Mouse (Mus musculus) kidney, embryonic 14.5 days (tissue): ENCODE results near the gene Dis3l2. TPM values are rescaled to one million over a fixed set of nuclear protein-coding genes. Genes with fewer than 3 reads are reported as not detected.
A peak's percentile ranks its signal among the peaks of the same experiment; 100 is the strongest.

ENCODE experiments used
- ATAC-seq: fragments of 200-750 bp; cut with Nextera tagmentation; 2 replicates; pipeline ENCODE4 v1.8.0; 2017; ENCODE audit warnings: moderate number of reproducible peaks, mild to moderate bottlenecking, moderate TSS enrichment, moderate library complexity; ENCODE audit not compliant: low FRiP score, low TSS enrichment
- H3K27ac ChIP-seq: fragments of 300-500 bp; sonication (generic); 2 replicates; pipeline ENCODE4 v1.5.1; 2014; ENCODE audit warnings: low read depth, mild to moderate bottlenecking, low read length, moderate library complexity, mixed read lengths
- H3K27me3 ChIP-seq: fragments of 300-500 bp; sonication (generic); 2 replicates; pipeline ENCODE4 v1.6.1; 2014; ENCODE audit warnings: mild to moderate bottlenecking, low read length; ENCODE audit not compliant: control insufficient read depth, insufficient read depth
- H3K36me3 ChIP-seq: fragments of 300-500 bp; sonication (generic); 2 replicates; pipeline ENCODE4 v1.6.1; 2014; ENCODE audit warnings: low read length, mixed read lengths; ENCODE audit not compliant: control insufficient read depth, insufficient read depth
- H3K4me1 ChIP-seq: fragments of 300-500 bp; sonication (generic); 2 replicates; pipeline ENCODE4 v1.6.1; 2014; ENCODE audit warnings: low read length, mixed read lengths; ENCODE audit not compliant: control insufficient read depth, insufficient read depth
- H3K4me2 ChIP-seq: fragments of 300-500 bp; sonication (generic); replicated peaks from 2 replicates; pipeline ENCODE4 v1.6.1; 2014; ENCODE audit warnings: low read depth, mild to moderate bottlenecking, low read length
- H3K4me3 ChIP-seq: fragments of 300-500 bp; sonication (generic); 2 replicates; pipeline ENCODE4 v1.5.1; 2014; ENCODE audit warnings: mild to moderate bottlenecking, low read length
- H3K9ac ChIP-seq: fragments of 300-500 bp; sonication (generic); 2 replicates; pipeline ENCODE4 v1.6.1; 2014; ENCODE audit warnings: low read depth, mild to moderate bottlenecking, low read length, moderate library complexity
- H3K9me3 ChIP-seq: fragments of 300-500 bp; sonication (generic); 2 replicates; pipeline ENCODE4 v1.6.1; 2016; ENCODE audit warnings: low read length; ENCODE audit not compliant: control insufficient read depth
- WGBS: fragments of 180-500 bp; shearing (Covaris S2); extraction: QIAGEN DNeasy Blood & Tissue Kit; methylation state at CpG from one replicate; pipeline ENCODE4 v1.1.7; 2014; 5-methylcytosine and 5-hydroxymethylcytosine counted together
- polyA plus RNA-seq: library from polyadenylated mRNA; unstranded; fragments of >200 nt; fragmentation: Nextera tagmentation; extraction: Ambion mirVana; gene quantifications from 2 replicates; pipeline ENCODE4 v1.2.1, GENCODE M21; 2014

Gene Dis3l2
- polyA plus RNA-seq, 1 experiment from 2014 or later: 32.1 TPM

- Histone ChIP-seq H3K4me3 (no peak overlapping the region), H3K4me1 (no peaks in the 10 kb centered on the region), H3K9ac (no peak overlapping the region), H3K27me3 (no peaks in the 10 kb centered on the region), H3K36me3 (no peaks in the 10 kb centered on the region), H3K27ac (no peak overlapping the region), H3K9me3 (no peaks in the 10 kb centered on the region), H3K4me2 (no peak overlapping the region)
- WGBS: 83% methylated on average over 3 of the region's 3 CpGs
- ATAC-seq: no peak
Observed at GRCm38 (mm10) chr1:87021584-87021983, 318.0 kb downstream of the Dis3l2 start.

GRCm38 (mm10) chr1:87023291-87024170 lies 319.9 kb downstream of the Dis3l2 start:
- Histone ChIP-seq H3K9ac (no peak overlapping the region), H3K27ac (no peak overlapping the region), H3K27me3 (no peaks in the 10 kb centered on the region), H3K9me3 (no peaks in the 10 kb centered on the region), H3K36me3 (no peaks in the 10 kb centered on the region), H3K4me2 (no peak overlapping the region), H3K4me3 (no peak overlapping the region), H3K4me1 (no peaks in the 10 kb centered on the region)
- WGBS: 92% methylated on average over 6 of the region's 6 CpGs
- ATAC-seq: no peak

- 100% methylated on average over 1 of the region's 1 CpGs for WGBS
- Histone ChIP-seq H3K4me2 (no peak overlapping the region), H3K9ac (no peak overlapping the region), H3K27me3 (no peaks in the 10 kb centered on the region), H3K36me3 (no peaks in the 10 kb centered on the region), H3K4me3 (no peak overlapping the region), H3K27ac (no peak overlapping the region), H3K9me3 (no peaks in the 10 kb centered on the region), H3K4me1 (no peaks in the 10 kb centered on the region)
- ATAC-seq: no peak
Observed at GRCm38 (mm10) chr1:87025021-87025420, 321.4 kb downstream of the Dis3l2 start.

GRCm38 (mm10) chr1:87028786-87029185 lies 325.2 kb downstream of the Dis3l2 start:
- H3K4me2 ChIP-seq: no peak overlapping the region
- 66% methylated on average over 2 of the region's 2 CpGs for WGBS
- no peaks in the 10 kb centered on the region for H3K9me3 ChIP-seq
- no peak overlapping the region for H3K4me3 ChIP-seq
- H3K27me3 ChIP-seq: no peaks in the 10 kb centered on the region
- no peak overlapping the region for H3K9ac ChIP-seq
- H3K27ac ChIP-seq: no peak overlapping the region
- no peaks in the 10 kb centered on the region for H3K36me3 ChIP-seq
- H3K4me1 ChIP-seq: 0 out of 2 replicates have a peak, but pooled peaks cover 5% of the 10 kb centered on the region
- no peak for ATAC-seq

GRCm38 (mm10) chr1:87030652-87031051 lies 327.0 kb downstream of the Dis3l2 start:
- no peak overlapping the region for H3K4me3 ChIP-seq
- H3K4me1 ChIP-seq: peaks cover 11% of the 10 kb centered on the region
- ATAC-seq: no peak
- no peak overlapping the region for H3K27ac ChIP-seq
- H3K9me3 ChIP-seq: no peaks in the 10 kb centered on the region
- no peaks in the 10 kb centered on the region for H3K27me3 ChIP-seq
- no peaks in the 10 kb centered on the region for H3K36me3 ChIP-seq
- WGBS: 61% methylated on average over 1 of the region's 1 CpGs
- H3K4me2 ChIP-seq: no peak overlapping the region
- no peak overlapping the region for H3K9ac ChIP-seq

- 49% methylated on average over 7 of the region's 7 CpGs for WGBS
- Histone ChIP-seq H3K9ac (no peak overlapping the region), H3K9me3 (no peaks in the 10 kb centered on the region), H3K4me2 (no peak overlapping the region), H3K36me3 (no peaks in the 10 kb centered on the region), H3K27ac (no peak overlapping the region), H3K27me3 (no peaks in the 10 kb centered on the region), H3K4me1 (peaks cover 29% of the 10 kb centered on the region), H3K4me3 (no peak overlapping the region)
- ATAC-seq: no peak
Observed at GRCm38 (mm10) chr1:87032466-87032865, 328.9 kb downstream of the Dis3l2 start.

- ATAC-seq: peak; percentile 66
- Histone ChIP-seq H3K4me3 (no peak overlapping the region), H3K27ac (peak overlapping the region; percentile 93), H3K36me3 (no peaks in the 10 kb centered on the region), H3K9me3 (no peaks in the 10 kb centered on the region), H3K27me3 (no peaks in the 10 kb centered on the region), H3K4me1 (peaks cover 37% of the 10 kb centered on the region), H3K4me2 (no peak overlapping the region), H3K9ac (peak overlapping the region; percentile 20; the same call in 1 of the 2 replicates)
- WGBS: 18% methylated on average over 4 of the region's 4 CpGs
Observed at GRCm38 (mm10) chr1:87035532-87036161, 332.0 kb downstream of the Dis3l2 start.

GRCm38 (mm10) chr1:87036334-87036733 lies 332.7 kb downstream of the Dis3l2 start:
- H3K9me3 ChIP-seq: no peaks in the 10 kb centered on the region
- no peak overlapping the region for H3K4me2 ChIP-seq
- ATAC-seq: peak; percentile 79
- peak overlapping the region; percentile 20; the same call in 1 of the 2 replicates for H3K9ac ChIP-seq
- H3K27ac ChIP-seq: peak overlapping the region; percentile 93
- H3K4me3 ChIP-seq: no peak overlapping the region
- H3K27me3 ChIP-seq: no peaks in the 10 kb centered on the region
- H3K4me1 ChIP-seq: peaks cover 37% of the 10 kb centered on the region
- no peaks in the 10 kb centered on the region for H3K36me3 ChIP-seq
- 24% methylated on average over 3 of the region's 3 CpGs for WGBS

GRCm38 (mm10) chr1:87038477-87039070 lies 335.0 kb downstream of the Dis3l2 start:
- Histone ChIP-seq H3K27ac (no peak overlapping the region), H3K9ac (no peak overlapping the region), H3K4me3 (no peak overlapping the region), H3K36me3 (no peaks in the 10 kb centered on the region), H3K9me3 (no peaks in the 10 kb centered on the region), H3K4me1 (peaks cover 33% of the 10 kb centered on the region), H3K4me2 (no peak overlapping the region), H3K27me3 (no peaks in the 10 kb centered on the region)
- WGBS: 73% methylated on average over 2 of the region's 2 CpGs
- no peak for ATAC-seq
